Mouse (Mus musculus) left cerebral cortex, postnatal 10 days (tissue): ENCODE results near the gene 4930518I15Rik. TPM values are rescaled to one million over a fixed set of nuclear protein-coding genes. Genes with fewer than 3 reads are reported as not detected.
"Not testable (repeated sequence)": the region's sequence is repeated elsewhere in the genome, so short reads cannot be mapped to it uniquely, and the experiment has no call there.

Experiments used
- DNase-seq, 2 experiments: peaks; one replicate each; pipeline ENCODE4 v3.0.0; 2021 to 2022; ENCODE audit warnings: low spot score in 2 of 2, mixed read lengths in 1 of 2; ENCODE audit errors: extremely low spot score in 1 of 2
- intact Hi-C: fragments of 180-260 bp; cut with DNase I; formaldehyde crosslinking; loops from one replicate; pipeline ENCODE4 v1.15.1; 2025
- total RNA-seq, 2 experiments: library from RNA; stranded (reverse); gene quantifications; 2 replicates each; pipeline ENCODE4 v1.2.3; 2021

The 4930518I15Rik gene
- 1 to 10 TPM; 2.4 to 3.6 TPM for total RNA-seq

DNA sequence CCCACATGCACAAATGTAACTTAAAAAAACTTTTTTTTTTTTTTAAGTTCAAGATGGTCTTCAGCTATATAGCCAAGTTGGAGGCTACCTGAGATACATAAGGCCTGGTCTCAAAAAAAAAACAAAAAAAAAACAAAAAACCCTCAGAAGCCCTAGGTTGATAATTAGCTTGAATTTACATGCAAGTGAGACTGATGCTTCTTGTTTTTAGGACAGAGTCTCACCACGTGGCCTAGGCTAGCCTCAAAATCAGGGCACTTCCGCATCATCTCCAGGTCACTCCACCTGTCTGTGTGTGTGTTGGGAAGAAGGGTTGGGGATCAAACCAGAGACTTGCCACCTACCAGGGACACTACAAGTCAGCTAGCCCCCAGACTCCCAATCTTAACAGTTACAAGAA, at the start of gene 4930518I15Rik:
4930518I15Rik (minus strand) TSS at position 112 of the 400 bp plus-strand sequence.
- intact Hi-C loops: loop anchor here (2.0 to 10.0 kb wide), 2 partner anchors 51 to 313 kb away; partner anchors contain the start of gene Aar2
- DNase-seq: no peak

DNA sequence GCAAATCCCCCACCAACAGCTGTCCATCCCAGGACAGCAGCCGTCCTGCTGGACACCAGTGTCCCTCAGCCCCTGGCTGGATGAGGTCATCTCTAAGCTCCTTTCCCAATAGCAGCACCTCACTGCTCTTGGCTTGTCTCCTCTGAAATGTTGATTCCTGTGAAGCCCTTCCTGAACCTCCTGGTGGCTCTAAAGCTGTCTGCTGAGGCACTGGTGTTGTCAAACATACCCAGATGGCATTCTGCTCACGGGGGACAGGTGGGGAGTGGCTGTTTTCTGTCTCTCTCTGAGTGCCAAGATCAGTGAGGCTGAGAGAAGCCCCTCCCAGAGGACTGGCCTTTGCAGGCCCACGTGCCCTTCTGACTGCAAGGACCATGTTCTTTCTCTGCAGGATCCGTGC, 48.2 kb upstream of the 4930518I15Rik start:
- DNase-seq, intact Hi-C loops: not testable (repeated sequence)

DNA sequence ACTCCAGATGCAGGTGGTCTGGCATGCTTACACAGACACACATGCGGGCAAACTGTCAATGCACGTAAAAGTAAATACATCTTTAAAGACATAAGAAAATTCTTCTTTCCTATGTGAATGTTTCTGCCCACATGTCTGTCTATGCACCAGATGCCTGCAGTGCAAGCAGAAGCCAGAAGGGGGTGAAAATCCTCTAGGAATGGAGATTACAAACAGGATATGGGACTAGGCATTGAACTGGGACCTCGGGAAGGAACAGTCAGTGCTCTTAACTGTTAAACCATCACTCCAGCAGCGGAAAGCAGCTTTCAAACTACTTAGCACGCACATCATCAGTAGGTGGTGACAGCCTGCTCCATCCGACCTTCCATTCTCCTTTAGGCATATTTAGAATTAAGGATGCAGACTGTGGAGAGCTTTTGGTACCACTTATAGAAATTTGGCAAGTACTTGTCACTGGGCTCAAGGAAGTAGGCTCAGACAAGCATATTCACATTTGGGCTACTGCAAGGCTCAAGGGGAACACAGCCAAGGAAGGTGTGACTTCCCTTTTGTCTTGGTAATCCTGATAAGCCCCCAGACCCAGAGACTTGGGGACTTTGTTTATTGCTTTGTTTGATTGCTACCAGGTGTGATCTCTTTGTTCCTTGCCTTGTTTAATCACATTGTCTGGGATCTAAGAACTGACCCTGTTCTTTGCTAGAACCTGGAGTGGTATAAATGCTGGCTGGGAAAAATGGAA, 47.4 kb upstream of the 4930518I15Rik start:
- intact Hi-C loops: loop anchor here (5.0 kb wide), 1 partner anchor 92 kb away; no protein-coding TSS in a partner anchor
- DNase-seq: peak; percentile 76 to 79

DNA sequence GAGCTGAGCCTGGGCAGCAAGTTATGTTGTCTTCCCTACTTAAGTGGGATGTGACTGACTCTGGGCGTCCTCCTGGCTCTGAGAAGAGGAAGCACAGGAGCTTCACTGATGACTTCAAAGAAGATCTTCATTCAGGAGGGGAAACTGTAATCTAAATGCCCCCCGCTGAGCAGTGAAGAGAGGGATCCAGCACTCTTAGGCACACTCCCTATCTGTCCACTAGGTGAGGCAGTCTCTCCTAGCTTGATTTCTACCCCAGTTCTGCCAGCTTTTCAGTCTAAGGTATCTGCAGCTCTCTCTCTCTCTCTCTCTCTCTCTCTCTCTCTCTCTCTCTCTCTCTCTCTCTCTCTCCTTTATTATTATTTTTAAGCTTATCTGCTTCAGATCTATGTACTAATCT, 45.6 kb upstream of the 4930518I15Rik start:
- no peak for DNase-seq
- intact Hi-C loops: loop anchor here (5.0 kb wide), 1 partner anchor 94 kb away; no protein-coding TSS in a partner anchor

DNA sequence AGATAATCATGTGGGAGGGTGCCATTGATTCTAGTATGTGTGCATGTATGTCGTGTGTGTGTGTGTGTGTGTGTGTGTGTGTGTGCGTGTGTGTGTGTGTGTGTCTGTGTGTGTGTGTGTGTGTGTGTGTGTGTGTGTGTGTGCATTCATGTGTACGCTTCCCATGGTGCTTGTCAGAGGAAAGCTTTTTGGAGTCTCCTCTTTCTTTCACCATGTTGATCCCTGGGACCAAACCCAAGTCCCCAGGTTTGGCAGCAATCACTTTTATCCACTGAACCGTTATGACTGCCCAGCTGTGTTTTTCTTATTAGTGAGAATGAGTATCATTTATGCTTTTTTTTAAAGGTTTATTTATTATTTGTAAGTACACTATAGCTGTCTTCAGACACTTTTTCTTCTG, 44.7 kb upstream of the 4930518I15Rik start:
- intact Hi-C loops: loop anchor here (5.0 kb wide), 1 partner anchor 95 kb away; no protein-coding TSS in a partner anchor

DNA sequence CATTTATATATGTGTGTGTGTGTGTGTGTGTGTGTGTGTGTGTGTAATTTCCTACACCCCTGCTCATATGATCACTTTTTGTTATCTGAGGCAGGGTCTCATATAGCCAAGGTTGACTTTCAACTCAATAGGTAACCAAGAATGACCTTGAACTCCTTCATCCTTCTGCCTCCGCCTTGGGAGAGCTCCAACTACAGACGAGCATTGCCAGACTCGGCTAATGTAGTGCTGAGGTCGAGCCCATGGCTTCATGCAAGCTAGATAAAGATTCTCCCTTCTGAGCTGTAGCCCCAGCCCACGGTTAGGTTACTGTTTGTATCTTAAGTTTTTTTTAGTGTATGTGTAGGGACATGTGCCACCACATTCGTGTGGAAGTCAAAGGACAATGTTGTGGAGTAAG, 44.1 kb upstream of the 4930518I15Rik start:
- intact Hi-C loops: loop anchor here (5.0 kb wide), 1 partner anchor 95 kb away; no protein-coding TSS in a partner anchor
- no peak for DNase-seq

More for the DNA sequence above, 44.7 kb upstream of the 4930518I15Rik start:
- not testable (repeated sequence) for DNase-seq

DNA sequence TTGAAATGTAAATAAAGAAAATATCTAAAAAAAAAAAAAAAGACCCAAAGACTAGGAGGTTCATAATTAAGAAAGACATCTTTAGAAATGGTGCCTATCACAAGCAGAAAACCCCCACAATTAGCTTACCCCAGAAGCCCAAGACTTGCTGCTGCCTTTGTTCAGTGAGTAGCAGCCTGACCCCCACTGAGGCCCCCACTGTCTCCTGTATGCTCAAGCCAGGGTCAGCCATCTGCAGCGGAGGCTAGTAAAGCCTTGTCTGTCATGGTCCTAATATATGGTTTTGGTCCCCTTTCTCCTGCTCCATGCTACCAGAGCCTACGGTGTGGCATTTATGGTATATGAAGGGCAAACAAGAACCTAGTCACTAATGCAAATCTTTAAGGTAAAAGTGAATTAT, 43.6 kb upstream of the 4930518I15Rik start:
- no peak for DNase-seq
- intact Hi-C loops: loop anchor here (5.0 kb wide), 1 partner anchor 96 kb away; no protein-coding TSS in a partner anchor

DNA sequence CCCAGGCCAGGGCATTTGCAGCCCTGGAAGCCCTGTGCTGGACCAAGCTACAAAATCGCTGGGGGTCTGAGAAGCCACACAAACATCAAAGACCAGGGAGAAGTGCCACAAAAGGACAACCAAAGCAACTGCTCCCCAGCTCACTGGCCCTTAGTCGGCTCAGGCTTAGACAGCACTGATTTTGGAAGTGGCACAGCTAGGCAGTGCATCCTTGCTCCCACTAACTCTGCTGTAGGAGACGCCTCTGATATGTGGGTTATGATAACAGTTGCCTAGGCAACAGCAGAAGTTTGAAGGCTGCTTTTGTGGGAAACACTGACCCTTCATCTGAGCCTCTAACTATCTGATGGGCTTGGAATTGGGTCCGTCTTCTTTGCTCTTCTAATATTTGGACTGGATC, 41.4 kb upstream of the 4930518I15Rik start:
- no peak for DNase-seq
- intact Hi-C loops: no loop called here

DNA sequence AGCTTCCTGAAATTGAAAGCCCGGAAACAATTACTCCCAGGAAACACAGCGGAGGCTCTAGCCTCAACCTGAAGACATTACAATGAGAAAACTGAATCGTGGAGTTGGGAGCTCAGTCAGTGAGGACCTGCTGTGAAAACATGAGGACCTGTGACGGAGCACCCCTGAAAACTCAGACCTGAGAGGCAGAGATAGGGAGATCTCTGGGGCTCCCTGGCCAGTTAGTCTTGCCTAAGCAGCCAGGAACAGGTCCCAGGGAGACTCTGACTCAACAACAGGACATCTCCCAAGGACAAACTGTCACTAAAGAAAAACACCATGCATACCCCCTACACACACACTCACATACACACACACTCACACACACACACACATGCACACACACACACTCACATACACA, 40.6 kb upstream of the 4930518I15Rik start:
- intact Hi-C loops: no loop called here
- no peak for DNase-seq

DNA sequence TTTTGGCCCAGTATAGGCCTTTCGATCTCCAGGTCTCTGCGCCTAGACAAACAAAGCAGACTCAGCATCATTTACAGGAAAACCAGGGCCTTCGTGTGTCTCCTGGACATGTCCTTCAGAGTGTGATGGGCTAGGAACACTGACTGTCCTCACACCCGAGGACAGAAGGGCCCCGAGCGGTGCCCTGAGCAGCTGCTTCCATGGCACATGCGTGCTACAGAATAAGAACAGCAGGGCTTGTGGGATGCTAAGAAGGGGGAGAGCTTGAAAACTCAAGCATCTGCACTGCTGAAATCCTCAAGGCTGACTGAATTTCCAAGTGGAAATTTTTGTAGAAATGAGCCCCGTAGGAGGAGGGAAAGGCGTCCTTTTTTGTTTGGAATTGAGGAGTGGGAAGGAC, 39.3 kb upstream of the 4930518I15Rik start:
- no peak for DNase-seq
- intact Hi-C loops: no loop called here

DNA sequence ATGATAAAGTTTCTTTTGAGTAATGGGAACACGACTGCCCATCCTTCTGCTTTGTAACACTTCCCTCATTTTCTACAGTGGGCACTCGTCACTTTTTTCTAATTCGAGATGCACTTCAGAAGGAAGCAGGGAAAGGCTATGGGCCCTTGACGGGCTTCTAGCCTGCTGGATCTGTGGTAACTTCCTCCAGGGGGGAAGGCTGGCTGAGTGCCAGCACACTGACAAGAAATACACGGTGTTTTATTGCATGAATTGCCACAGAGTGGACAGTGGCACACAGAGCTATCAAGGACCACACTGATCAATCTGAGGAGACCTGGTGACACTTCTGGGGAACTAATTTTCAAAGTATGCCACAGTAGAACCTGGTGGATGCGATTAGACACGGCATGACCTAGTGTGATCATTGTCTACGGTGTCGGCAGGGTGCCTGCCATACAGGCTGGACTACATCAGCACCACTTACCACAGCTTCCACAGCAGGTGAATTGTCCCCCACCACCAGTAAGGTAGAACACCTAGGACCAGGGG, 38.7 kb upstream of the 4930518I15Rik start:
- DNase-seq: no peak

DNA sequence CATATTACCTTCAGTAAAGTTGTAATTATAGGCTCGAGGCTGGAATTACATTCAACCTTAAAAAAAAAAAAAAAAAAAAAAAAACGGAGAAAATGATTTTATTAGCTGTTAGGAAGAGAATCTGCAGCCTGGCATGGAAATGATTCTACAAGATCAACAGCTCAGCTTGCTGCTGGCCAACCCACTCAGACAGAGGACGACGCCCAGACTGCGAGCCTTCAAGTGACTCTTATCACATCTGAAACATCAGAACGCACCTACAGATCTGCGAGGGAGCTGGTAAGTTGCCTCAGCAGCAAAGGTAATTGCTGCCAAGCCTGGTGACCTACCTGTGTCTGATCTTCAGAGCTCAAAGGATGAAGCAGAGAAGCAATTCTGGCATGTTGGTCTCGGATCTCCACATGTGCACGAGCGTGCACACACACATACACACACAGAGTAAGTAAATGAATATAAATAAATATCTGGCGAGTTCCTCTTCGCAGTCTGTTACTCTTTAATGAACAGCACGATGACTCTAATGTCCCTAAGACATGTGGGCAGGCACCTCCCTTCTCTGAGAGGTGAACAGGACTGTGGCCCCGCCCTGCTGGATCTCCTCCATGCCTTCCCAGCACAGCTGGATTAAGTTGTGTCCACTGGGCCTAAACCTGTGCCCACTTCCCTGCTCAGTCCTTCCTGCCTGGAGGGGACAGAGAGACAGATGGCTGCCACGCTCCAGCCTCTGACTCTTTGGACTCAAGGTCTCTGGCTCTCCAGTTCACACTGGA, 36.9 kb upstream of the 4930518I15Rik start:
- intact Hi-C loops: no loop called here
- no peak for DNase-seq

More for the DNA sequence above, 38.7 kb upstream of the 4930518I15Rik start:
- intact Hi-C loops: no loop called here

DNA sequence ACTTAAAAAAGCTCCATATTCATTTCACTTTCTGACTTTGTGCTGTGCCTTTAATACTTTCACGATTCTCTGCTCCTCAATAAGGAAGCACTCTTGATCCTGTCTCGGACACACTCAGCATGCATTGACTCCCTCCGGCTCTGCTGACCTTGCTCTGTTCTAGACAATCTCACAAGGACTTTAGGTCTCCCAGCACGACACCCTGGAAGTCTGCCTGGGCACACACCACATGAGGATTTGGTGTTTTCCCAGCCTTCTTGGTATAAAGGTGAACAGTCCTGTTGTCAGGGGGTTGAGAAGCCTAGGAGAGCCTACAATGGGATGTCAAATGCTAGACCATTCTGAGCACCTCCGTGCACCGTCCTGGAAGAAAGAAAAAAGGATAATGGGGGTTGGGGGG, 35.1 kb upstream of the 4930518I15Rik start:
- no peak for DNase-seq
- intact Hi-C loops: no loop called here

DNA sequence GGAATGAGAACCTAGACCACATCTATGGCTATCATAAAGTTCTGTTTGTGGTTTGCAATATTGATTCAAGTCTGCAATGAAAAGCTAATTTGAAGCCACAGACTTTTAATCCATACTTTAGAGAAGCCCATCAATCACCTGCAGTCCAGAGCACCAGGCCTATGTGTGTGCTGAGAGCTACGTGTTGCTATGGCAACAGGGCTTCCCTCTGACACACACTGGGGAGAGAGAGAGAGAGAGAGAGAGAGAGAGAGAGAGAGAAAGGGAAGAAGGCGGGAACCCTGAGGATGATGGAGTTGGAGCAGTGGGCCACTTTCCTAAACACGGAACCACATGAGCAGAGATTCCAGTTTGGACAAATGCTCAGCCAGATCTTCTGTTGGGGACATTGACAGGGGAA, 34.5 kb upstream of the 4930518I15Rik start:
- intact Hi-C loops: no loop called here

DNA sequence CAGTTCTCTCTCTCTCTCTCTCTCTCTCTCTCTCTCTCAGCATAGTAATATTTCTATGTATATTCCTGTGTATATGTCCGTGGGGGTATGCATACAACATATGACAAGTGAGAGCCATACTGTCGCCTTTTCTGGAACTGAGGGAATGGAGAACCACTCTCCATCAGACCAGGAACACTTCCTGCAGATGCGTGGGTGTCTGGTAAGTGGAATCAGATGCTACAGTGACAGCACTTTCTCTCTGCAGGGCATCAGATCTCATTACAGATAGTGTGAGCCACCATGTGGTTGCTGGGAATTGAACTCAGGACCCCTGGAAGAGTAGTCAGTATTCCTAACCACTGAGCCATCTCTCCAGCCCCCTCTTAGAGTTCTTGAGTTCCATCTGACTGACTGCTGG, 30.7 kb upstream of the 4930518I15Rik start:
- no peak for DNase-seq
- intact Hi-C loops: no loop called here

More for the DNA sequence above, 34.5 kb upstream of the 4930518I15Rik start:
- no peak for DNase-seq

DNA sequence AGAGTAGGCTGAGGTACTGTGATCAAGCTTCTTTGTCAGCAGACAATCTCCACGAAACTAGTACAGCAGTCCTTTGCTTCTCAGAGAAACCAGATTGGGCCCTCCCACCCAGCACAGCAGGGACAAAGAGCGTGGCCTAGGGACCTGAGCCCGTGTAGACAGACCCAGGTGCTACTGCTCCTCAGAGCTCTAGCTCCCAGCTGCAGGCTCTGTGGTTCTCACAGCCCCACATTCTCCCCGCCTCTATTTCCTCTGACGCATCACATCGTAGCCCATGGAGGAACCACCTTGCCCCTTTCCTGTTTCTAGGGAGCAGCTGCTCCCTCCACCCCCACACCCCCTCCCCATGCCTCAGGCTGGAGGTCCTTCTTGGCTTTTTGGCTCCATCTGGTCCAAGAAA, 29.3 kb upstream of the 4930518I15Rik start, which contains the start of gene Sla2:
Sla2 (minus strand) TSS at position 176 of the 400 bp plus-strand sequence.
- no peak for DNase-seq
- intact Hi-C loops: no loop called here

DNA sequence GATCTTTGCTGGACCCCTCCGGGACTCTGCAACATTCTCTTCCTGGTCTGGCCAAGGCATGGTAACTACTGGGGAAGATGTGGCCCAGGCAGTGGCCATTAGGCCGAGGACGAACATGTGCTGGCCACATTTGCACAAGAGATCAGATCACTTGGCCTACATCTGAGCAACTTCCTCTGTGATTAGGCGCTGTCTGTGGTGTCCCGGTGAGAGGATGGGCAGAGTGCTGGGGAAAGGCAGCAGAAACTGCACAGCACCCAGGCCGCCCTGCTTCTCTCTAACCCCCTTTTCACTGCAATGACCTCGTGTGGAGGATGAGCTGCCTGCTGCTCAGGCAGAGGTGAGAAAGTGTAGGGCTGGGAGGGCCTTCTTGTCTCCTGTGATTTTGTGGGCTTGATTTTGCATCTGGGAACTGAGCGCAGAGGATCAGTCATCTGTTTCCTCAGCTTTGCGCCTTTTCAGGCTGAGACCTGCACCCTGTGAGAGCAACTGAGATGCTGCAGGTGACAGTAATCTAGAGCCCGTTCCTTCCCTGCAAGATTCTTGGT, 28.4 kb upstream of the 4930518I15Rik start:
- DNase-seq: no peak
- intact Hi-C loops: no loop called here

DNA sequence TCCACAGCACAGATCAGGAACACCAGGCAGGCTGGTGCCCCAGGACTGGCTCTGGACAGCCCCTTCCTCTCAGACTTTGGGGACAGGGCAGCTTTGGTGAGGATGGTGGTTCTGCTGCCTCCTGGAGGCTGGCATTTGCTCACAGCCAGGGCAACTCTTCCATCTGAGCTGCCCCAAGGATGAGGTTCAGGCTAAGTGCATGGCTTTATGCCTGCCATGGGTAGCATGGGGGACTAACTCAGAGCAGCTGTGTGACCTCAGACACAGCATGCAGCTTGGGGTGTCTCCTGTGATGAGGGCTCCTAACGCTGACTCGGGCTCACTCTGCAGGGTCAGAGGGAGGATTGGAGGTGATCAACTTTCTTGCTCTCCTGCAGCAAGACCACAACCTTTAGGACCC, 27.9 kb upstream of the 4930518I15Rik start:
- intact Hi-C loops, DNase-seq: not testable (repeated sequence)
